Mouse (Mus musculus) B cell, adult 2 months (primary cell): ENCODE data around the gene Maml2.

ENCODE experiments used
- DNase-seq, 2 experiments: peaks; one replicate each; pipeline ENCODE4 v3.0.0; 2022

Gene Maml2

GRCm38 (mm10) chr9:13574059-13574458, 276.3 kb downstream of the Maml2 start:
- no peak for DNase-seq

DNA sequence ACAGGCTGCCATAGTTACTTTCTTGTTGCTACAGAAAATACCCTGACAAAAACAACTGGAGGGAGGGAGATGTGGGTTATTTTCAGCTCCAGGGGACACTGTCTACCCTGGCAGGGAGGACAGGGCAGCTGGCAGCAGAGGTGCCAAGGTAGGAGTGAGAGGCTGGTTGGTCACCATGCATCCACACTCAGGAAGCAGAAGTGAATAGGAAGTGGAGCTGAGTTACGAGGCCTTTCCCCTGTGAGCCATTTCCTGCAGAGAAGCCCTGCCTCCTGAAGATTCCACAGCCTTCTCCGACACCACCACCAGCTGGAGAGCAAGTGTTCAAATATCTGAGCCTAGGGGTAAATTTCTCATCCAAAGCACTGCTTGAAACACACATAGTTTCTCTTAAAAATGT, 277.2 kb downstream of the Maml2 start:
- DNase-seq: no peak

GRCm38 (mm10) chr9:13577150-13577549, 279.4 kb downstream of the Maml2 start:
- no peak for DNase-seq

DNA sequence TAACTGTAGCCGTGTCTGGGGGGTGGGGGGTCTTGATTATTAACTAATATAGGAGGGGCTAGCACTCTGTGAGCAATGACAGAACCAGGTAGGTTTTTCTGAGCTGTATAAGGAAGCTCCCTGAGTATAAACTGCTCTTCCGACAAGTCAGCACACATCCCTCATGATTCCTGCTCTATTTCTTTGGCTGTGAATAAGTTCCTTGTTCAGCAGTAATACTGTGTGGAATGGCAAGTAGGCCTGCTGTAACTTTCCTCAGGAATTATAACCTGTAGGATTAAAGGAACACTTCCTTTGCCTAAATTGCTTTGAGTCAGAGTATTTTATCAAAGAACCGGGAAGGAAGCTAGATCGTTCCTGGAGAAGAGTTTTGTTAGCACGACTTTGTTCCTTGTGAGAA, 283.4 kb downstream of the Maml2 start:
- no peak for DNase-seq

- no peak for DNase-seq
These were observed 286.2 kb downstream of the Maml2 start for GRCm38 (mm10) chr9:13583952-13584351.

GRCm38 (mm10) chr9:13584435-13584834, 286.7 kb downstream of the Maml2 start:
- no peak for DNase-seq

GRCm38 (mm10) chr9:13587085-13587933, 289.6 kb downstream of the Maml2 start:
- peak; percentile 53 to 55 for DNase-seq

GRCm38 (mm10) chr9:13588786-13589185, 291.0 kb downstream of the Maml2 start:
- DNase-seq: no peak

GRCm38 (mm10) chr9:13592701-13593100, 294.9 kb downstream of the Maml2 start:
- no peak for DNase-seq

GRCm38 (mm10) chr9:13597736-13598135, 300.0 kb downstream of the Maml2 start:
- DNase-seq: no peak

- DNase-seq: no peak
These were observed 301.0 kb downstream of the Maml2 start for GRCm38 (mm10) chr9:13598596-13599333.

DNA sequence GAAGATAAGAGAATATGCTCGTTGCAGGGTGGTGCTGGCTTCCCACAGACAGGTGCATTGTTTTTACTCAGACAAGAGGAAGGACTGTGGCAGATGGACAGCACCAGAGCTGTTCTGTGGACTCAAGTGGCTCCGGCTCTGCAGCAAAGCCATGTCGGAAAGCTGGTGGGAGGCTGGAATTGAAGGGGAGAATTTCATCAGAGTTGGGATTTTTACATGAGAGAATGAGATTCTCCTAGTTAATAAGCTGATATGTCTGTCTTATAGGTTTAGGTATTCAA, 301.5 kb downstream of the Maml2 start:
- no peak for DNase-seq

DNA sequence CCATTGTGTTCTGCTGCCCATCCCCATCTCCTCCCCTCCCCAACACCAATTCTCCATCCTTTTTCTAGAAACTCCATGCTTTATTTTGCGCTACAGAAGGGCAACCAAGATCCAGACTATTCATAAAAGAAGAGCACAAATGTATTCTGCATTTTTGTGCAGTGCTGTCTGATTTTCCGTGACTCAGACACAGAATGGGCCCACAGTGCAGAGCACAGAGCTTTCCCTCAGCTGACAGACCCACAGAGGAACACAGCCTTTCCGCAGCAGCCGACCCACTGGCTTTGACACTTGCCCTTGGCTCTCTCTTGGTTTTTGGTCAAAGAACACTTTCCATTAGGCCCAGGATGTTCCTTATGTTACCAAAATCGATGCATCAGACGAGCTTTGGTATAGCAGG, 302.0 kb downstream of the Maml2 start:
- DNase-seq: no peak

DNA sequence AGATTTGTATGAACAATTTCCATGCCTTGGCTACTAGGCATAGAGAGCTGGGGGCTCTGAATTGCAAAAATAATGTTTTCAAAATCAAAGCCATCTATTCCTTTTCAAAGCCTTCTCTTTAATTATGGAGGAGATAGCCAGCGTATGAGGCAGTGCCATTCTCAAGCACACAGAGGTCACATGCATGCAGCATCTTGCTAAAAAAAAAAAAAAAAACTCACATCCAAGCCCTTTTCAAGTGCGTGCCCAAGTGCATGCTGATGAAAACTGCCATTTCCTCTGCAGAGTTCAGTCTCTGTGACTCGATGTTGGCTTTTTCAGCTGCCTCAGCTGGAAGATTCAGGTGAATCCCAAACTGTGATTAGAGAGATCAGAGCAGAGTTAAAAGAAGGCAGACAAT, 304.0 kb downstream of the Maml2 start:
- no peak for DNase-seq

DNA sequence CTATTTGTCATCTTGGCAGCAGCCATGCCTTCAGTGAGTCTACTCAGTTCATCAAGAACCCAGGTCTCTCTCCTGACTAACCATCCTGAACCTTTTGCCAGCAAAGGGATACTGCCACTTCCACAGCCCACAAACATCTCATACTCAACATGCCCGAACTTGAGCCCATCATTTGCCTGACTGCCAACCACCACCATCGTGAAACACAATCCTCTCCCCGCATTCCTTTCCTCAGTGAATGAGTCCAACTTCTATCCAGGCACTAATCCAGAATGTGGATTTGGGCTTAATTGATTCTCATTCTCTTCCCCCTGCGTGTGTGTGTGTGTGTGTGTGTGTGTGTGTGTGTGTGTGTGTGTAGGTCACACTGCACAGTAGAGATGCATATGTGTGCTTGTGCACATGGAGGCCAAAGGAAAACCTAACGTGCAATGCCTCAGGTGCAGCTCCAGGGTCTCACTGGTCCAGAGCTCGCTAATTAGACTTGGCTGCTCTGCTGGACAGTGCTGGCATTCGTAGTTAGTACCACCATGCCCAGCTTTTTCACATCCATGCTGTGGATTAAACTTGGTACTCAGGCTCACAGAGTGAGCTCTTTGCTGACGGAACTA, 305.9 kb downstream of the Maml2 start:
- DNase-seq: no peak

DNA sequence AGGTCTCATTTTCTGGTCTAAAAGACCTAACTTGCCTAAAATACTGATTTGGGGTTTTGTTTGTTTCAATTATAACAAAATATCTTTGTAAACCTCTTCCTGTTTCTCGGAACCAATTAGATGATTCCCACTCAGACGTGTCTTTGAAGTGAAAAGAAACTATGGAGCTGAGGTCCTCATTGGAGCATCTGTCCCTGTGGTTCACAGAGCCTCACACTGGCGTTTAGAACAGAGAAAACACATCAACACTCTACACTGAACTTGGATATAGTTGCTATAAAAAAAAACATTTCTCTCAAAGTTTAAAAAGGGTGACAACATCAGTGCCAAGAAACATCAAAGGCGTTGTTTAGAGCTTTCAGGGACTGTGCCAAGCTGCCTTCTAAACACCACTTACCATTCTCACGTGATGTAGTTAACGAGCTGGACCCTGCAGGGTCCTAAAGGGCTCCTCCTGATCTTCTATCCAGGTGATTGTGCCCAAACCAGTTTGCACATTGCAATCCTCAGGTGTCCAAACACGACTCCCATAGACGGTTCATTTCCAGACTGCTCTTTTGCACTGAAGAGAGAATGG, 309.9 kb downstream of the Maml2 start:
- DNase-seq: no peak

DNA sequence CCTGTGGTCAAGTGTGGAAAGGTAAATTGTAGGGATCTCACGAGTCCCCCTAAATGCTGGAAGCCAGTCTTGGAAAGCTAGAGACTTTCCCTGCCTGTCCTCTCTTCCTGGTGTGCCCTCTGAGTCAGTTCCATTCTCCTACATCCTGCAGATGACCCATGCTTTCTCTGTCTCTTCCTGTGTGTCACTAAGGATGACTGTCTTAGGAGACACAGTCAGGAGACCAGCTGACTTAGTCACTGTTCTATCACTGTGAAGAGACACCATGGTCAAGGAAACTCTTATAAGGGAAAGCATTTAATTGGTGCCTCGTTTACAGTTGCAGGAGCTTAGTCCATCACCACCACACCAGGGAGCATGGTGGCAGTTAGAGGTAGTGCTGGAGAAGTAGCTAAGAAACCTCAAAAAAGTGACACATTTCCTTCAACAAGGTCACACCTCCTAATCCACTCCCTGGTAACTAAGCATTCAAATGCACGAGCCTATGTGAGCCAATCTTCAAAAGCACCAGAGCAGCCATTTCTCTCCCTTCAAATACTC, 310.8 kb downstream of the Maml2 start:
- DNase-seq: no peak

DNA sequence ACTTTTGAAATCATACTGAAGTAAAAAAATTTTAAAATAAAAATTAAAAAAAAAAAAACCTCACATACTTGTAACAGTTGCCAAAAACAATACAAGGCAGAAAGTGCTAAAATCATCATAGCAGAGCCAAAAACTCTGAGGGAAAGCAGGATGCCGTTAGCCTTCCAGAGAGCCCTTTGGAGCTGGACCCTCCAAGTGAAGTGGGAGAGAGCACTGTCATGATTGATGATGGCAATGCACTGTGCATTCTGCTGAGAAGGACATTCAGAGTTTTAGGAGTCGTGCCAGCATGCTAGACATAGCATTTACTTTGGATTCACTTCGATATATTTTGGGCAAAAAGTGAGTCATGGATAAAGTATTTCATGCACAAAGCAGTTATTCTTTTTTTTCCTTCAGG, 313.8 kb downstream of the Maml2 start:
- DNase-seq: no peak

DNA sequence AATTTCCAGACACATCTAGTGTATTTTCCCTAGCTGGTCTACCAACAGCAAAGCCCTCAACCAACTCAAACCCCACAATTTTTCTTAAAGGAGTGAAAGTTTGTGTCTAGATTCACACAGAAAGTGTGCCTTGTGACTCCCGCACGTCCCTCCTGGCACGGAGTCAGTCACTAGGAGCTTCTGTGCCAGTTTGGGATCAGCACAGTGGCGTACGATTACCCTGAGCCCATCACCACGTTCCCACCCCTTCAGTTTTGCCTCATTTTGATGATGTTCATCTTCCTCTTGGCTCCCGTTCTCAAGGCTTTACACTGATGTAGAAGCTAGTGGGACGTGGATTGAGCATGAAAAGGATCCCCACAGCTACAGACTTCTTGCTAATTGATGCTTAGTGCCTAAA, 314.6 kb downstream of the Maml2 start:
- no peak for DNase-seq

DNA sequence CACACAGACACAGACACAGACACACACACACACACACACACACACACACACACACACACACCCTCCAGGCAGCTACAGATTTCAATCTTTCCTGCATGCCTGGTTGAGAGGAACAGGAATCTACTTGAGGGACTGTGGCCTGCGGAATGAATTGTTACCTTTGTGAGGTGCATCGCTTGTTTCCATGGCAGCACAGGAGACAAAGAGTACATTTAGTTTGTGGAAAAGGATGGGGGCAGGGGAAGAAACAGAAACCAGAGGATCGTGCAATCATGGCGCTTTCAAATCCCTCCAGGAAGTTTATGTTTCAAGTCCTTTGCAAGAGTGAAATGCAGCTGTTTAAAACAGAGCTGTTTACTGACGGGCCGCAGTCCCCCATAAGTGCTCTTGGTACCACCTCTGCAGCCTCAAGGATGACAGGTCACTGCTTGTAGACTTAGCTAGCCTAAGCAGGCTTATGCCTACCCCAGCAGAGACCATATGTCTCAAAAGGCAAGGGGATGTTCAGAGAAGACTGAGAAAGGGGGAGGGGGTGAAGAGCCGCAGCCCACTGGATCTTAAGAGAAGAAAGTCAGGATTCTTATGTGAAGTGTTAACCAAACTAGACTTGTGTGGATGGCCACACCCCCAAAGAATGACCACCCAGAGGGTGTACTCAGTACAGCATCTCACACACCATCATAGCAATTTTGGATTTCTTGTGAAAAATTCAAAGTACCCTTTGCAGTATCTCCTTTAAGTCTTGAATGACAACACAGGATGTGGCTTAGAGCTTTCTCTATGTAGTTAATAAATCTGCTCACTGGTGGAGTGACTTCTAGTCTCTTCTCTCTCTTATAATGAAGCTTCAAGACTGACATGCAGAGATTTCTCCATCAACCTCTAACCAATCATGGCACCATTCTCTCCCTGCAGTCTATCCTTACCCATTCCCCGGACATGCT, 315.8 kb downstream of the Maml2 start:
- DNase-seq: no peak

DNA sequence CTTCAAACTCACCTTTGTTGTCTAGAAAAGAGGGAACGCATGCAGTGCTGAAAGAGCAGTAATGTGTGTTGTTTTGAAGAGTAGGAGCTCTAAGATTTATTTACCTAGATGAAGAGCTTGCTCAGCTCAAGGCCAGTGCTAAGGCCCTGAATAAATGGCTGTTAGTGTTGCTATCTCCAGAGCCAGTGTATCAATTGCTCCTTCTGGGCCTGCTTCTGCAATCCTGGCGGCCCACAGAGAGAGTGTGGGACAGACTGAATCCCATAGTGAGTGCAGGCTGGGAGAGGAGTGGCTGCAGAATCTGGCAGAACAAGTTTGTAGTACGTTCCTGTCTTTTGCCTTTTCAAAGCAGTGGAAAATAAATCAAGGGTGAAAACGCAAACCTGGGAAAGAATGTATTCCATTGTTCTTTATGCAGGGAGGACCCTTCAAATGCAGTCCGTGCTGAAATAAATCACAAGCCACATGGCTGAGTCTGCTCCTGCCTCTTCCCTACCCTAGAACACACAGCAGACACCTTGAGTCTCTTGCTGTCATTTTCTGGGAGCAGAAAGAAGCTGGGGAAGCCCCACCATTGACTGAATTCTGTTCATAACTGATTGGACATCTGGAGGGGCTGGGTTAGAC, 318.7 kb downstream of the Maml2 start:
- no peak for DNase-seq

- no peak for DNase-seq
These were observed 323.0 kb downstream of the Maml2 start for GRCm38 (mm10) chr9:13620794-13621193.
